Mouse (Mus musculus): ENCODE data around the gene Atp1a2.

- no peak for TF ChIP-seq POLR2A (IDR thresholded peaks at IDR 0.05; ENCODE audit: extremely low read depth, insufficient read depth, low read length)
- TF ChIP-seq CTCF (IDR thresholded peaks at IDR 0.05; ENCODE audit: extremely low read depth, insufficient read depth, low read length) = no peak
Measured at GRCm38 (mm10) chr1:172258314-172258713, 39.5 kb downstream of the Atp1a2 start, which contains the start of gene Atp1a4.
